Mouse (Mus musculus) small intestine, adult 2 months (tissue): Measurements from ENCODE around the gene Rap1gap.

ENCODE experiments used
- CTCF ChIP-seq: fragments of 200-500 bp; IDR thresholded peaks from 2 replicates; pipeline ENCODE4 v1.5.1; 2012; ENCODE audit warnings: low read depth, mild to moderate bottlenecking, control low read depth, inconsistent platforms, low read length, moderate library complexity, mixed read lengths; ENCODE audit not compliant: insufficient replicate concordance, insufficient read length; ENCODE audit errors: extremely low read depth
- POLR2A ChIP-seq: fragments of 200-500 bp; IDR thresholded peaks from 2 replicates; pipeline ENCODE4 v1.6.1; 2012; ENCODE audit warnings: low read depth, mild to moderate bottlenecking, control low read depth, inconsistent platforms, low read length, moderate library complexity

- TF ChIP-seq POLR2A = no peak
- TF ChIP-seq CTCF = no peak
Observed at GRCm38 (mm10) chr4:137770901-137771612, 106.5 kb downstream of the Rap1gap start.
